Mouse (Mus musculus): Measurements from ENCODE around the gene Gm49366. TPM values are rescaled to one million over a fixed set of nuclear protein-coding genes. Genes with fewer than 3 reads are reported as not detected.
"Not testable (repeated sequence)": the region's sequence is repeated elsewhere in the genome, so short reads cannot be mapped to it uniquely, and the experiment has no call there.

Gene Gm49366
- polyA plus RNA-seq (2016; fragmentation: Nextera tagmentation; extraction: Ambion mirVana) = not detected in 2 replicates

- H3K27ac ChIP-seq (ENCODE audit: poor library complexity, severe bottlenecking); H3K9me3 ChIP-seq (replicated peaks); H3K36me3 ChIP-seq; H3K27me3 ChIP-seq (replicated peaks); ATAC-seq (ENCODE audit: insufficient number of reproducible peaks, low FRiP score); H3K4me1 ChIP-seq (replicated peaks): not testable (repeated sequence)
- H3K9ac ChIP-seq = peak within 1 kb of the TSS; percentile 73
- 1% methylated on average over 39 of the region's 39 CpGs for WGBS
- H3K4me2 ChIP-seq = peak within 1 kb of the TSS; percentile 85
- peak within 1 kb of the TSS; percentile 56 for H3K4me3 ChIP-seq
These were observed at the start of gene Gm49366 for GRCm38 (mm10) chr12:84038691-84039111. Gm49366 (plus strand) TSS chr12:84038935.

DNA sequence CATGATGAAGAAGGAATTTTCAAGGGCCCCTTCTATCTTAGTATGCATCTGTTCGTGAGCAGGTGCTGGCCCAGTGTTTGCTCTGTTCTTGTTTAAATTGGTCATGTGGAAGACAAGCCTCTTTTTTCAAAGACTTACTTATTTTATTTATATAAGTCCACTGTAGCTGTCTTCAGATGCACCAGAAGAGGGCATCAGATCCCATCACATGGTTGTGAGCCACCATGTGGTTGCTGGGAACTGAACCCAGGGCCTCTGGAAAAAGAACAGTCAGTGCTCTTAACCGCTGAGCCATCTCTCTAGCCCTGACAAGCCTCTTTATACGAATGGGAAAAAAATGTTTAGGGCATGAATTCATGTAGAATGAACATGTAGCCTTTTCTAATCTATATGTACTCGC, 49.4 kb upstream of the Gm49366 start:
- Histone ChIP-seq H3K27me3 (replicated peaks) (no peaks in the 10 kb centered on the region), H3K27ac (ENCODE audit: poor library complexity, severe bottlenecking) (no peak overlapping the region), H3K4me1 (replicated peaks) (peaks cover 6% of the 10 kb centered on the region), H3K4me3 (no peak overlapping the region), H3K4me2 (no peak overlapping the region), H3K9ac (no peak overlapping the region), H3K36me3 (peaks cover 19% of the 10 kb centered on the region), H3K9me3 (replicated peaks) (no peaks in the 10 kb centered on the region; the same call in none of the 2 replicates)
- ATAC-seq (ENCODE audit: insufficient number of reproducible peaks, low FRiP score) = no peak
- WGBS = 96% methylated on average over 4 of the region's 4 CpGs

GRCm38 (mm10) chr12:83997221-83997620, 41.5 kb upstream of the Gm49366 start:
- Histone ChIP-seq H3K27me3 (replicated peaks) (no peaks in the 10 kb centered on the region), H3K27ac (ENCODE audit: poor library complexity, severe bottlenecking) (no peak overlapping the region), H3K9me3 (replicated peaks) (peaks cover 6% of the 10 kb centered on the region; the same call in 1 of the 2 replicates), H3K9ac (no peak overlapping the region), H3K36me3 (peaks cover 21% of the 10 kb centered on the region), H3K4me3 (no peak overlapping the region), H3K4me1 (replicated peaks) (peaks cover 21% of the 10 kb centered on the region), H3K4me2 (no peak overlapping the region)
- no peak for ATAC-seq (ENCODE audit: insufficient number of reproducible peaks, low FRiP score)
- WGBS = 69% methylated on average over 2 of the region's 2 CpGs

DNA sequence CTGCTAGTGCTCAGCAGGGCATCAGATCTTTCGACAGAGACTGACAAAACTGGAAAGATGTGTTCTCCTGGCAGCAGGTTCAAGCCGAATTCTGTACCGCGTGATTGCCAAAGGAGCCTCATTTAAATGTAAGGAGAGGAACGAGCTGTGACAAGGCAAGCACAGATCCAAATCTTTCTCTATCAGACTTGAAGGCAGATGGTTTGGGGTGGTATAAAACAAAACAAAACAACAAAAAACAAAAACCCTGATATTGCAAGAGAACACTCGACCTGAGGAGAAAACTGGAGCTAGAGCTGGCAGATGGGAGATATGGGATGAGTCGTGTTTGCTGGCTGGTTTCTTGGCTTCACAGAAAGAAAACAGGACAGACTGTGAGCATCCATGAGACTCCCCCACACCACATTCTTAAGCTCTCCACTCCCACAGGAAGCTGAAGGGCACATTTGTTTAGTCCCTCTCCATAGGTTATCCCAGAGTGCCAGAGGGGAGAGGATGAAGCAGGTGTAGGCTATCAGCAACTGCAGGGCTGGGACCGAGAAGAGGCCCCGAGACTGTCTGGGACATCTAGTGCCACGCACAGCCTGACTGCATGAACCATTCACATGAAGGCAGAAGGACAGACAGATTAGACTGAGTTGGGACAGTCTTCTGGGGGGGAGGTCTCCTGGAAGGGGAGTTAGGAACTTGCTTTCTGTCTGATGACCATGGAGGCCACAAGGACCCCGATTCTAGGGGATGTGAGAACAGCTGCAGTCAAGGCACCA, 40.2 kb upstream of the Gm49366 start:
- Histone ChIP-seq H3K4me2 (no peak overlapping the region), H3K4me1 (replicated peaks) (peaks cover 21% of the 10 kb centered on the region), H3K4me3 (no peak overlapping the region), H3K27me3 (replicated peaks) (no peaks in the 10 kb centered on the region), H3K27ac (ENCODE audit: poor library complexity, severe bottlenecking) (no peak overlapping the region), H3K9ac (no peak overlapping the region), H3K36me3 (peaks cover 14% of the 10 kb centered on the region), H3K9me3 (replicated peaks) (peaks cover 10% of the 10 kb centered on the region)
- no peak for ATAC-seq (ENCODE audit: insufficient number of reproducible peaks, low FRiP score)
- 51% methylated on average over 11 of the region's 11 CpGs for WGBS

GRCm38 (mm10) chr12:83999237-83999636, 39.5 kb upstream of the Gm49366 start:
- WGBS = 38% methylated on average over 8 of the region's 8 CpGs
- Histone ChIP-seq H3K4me1 (replicated peaks) (peaks cover 21% of the 10 kb centered on the region), H3K27ac (ENCODE audit: poor library complexity, severe bottlenecking) (0 out of 2 replicates have a peak overlapping the region, but pooled peaks have one; percentile 31), H3K9me3 (replicated peaks) (peaks cover 10% of the 10 kb centered on the region), H3K4me2 (peak overlapping the region; percentile 21)
- H3K36me3 ChIP-seq; H3K4me3 ChIP-seq; H3K27me3 ChIP-seq (replicated peaks); H3K9ac ChIP-seq: not testable (repeated sequence)
- peak; percentile 72; the same call in 1 of the 2 replicates for ATAC-seq (ENCODE audit: insufficient number of reproducible peaks, low FRiP score)

- H3K27ac ChIP-seq (ENCODE audit: poor library complexity, severe bottlenecking) = no peak overlapping the region
- H3K4me2 ChIP-seq = no peak overlapping the region
- H3K4me3 ChIP-seq = no peak overlapping the region
- 45% methylated on average over 3 of the region's 3 CpGs for WGBS
- H3K9ac ChIP-seq = no peak overlapping the region
- H3K36me3 ChIP-seq = no peaks in the 10 kb centered on the region
- peaks cover 10% of the 10 kb centered on the region for H3K9me3 ChIP-seq (replicated peaks)
- ATAC-seq (ENCODE audit: insufficient number of reproducible peaks, low FRiP score) = no peak; the same call in 1 of the 2 replicates
- peaks cover 21% of the 10 kb centered on the region for H3K4me1 ChIP-seq (replicated peaks)
- no peaks in the 10 kb centered on the region for H3K27me3 ChIP-seq (replicated peaks)
These were observed 38.3 kb upstream of the Gm49366 start for GRCm38 (mm10) chr12:84000418-84000817.

DNA sequence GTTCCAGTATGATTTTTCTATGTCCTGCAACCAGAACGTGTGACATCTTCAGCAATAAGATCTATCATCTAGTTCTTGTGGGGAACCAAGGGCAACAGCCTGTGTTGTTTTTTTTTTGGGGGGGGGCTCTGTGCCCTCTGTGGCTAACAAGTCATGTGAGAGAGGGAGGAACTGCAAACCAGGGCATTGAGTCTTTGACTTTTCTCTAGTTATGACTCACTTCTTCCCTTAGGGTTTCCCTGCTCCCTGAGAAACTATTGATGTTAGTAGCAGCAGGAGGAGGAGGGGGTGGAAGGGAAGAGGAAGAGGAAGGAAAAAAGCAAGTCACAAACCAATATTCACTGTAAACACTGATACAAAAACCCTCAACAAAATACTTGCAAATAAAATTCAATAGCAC, 34.9 kb upstream of the Gm49366 start:
- no peak overlapping the region for H3K9ac ChIP-seq
- H3K36me3 ChIP-seq = no peaks in the 10 kb centered on the region
- H3K27me3 ChIP-seq (replicated peaks) = 0 out of 2 replicates have a peak, but pooled peaks cover 3% of the 10 kb centered on the region
- 76% methylated on average over 1 of the region's 1 CpGs for WGBS
- H3K9me3 ChIP-seq (replicated peaks) = peaks cover 10% of the 10 kb centered on the region
- H3K4me3 ChIP-seq = no peak overlapping the region
- peaks cover 18% of the 10 kb centered on the region for H3K4me1 ChIP-seq (replicated peaks)
- no peak for ATAC-seq (ENCODE audit: insufficient number of reproducible peaks, low FRiP score)
- no peak overlapping the region for H3K4me2 ChIP-seq
- no peak overlapping the region for H3K27ac ChIP-seq (ENCODE audit: poor library complexity, severe bottlenecking)

- no peaks in the 10 kb centered on the region for H3K9me3 ChIP-seq (replicated peaks)
- no peak overlapping the region for H3K4me2 ChIP-seq
- H3K4me3 ChIP-seq = no peak overlapping the region
- no peak for ATAC-seq (ENCODE audit: insufficient number of reproducible peaks, low FRiP score)
- WGBS = 88% methylated on average over 12 of the region's 12 CpGs
- no peak overlapping the region for H3K27ac ChIP-seq (ENCODE audit: poor library complexity, severe bottlenecking)
- peaks cover 16% of the 10 kb centered on the region for H3K4me1 ChIP-seq (replicated peaks)
- no peak overlapping the region for H3K9ac ChIP-seq
- H3K36me3 ChIP-seq = no peaks in the 10 kb centered on the region
- H3K27me3 ChIP-seq (replicated peaks) = 0 out of 2 replicates have a peak, but pooled peaks cover 3% of the 10 kb centered on the region
These were observed 30.5 kb upstream of the Gm49366 start for GRCm38 (mm10) chr12:84008251-84008650.

- H3K27ac ChIP-seq (ENCODE audit: poor library complexity, severe bottlenecking) = no peak overlapping the region
- ATAC-seq (ENCODE audit: insufficient number of reproducible peaks, low FRiP score) = no peak
- H3K27me3 ChIP-seq (replicated peaks) = 0 out of 2 replicates have a peak, but pooled peaks cover 3% of the 10 kb centered on the region
- no peaks in the 10 kb centered on the region for H3K9me3 ChIP-seq (replicated peaks)
- H3K9ac ChIP-seq = no peak overlapping the region
- no peaks in the 10 kb centered on the region for H3K36me3 ChIP-seq
- H3K4me1 ChIP-seq (replicated peaks) = peaks cover 16% of the 10 kb centered on the region
- peak overlapping the region; percentile 49 for H3K4me3 ChIP-seq
- WGBS = 61% methylated on average over 8 of the region's 8 CpGs
- H3K4me2 ChIP-seq = peak overlapping the region; percentile 66
These were observed 30.0 kb upstream of the Gm49366 start for GRCm38 (mm10) chr12:84008729-84009128.

DNA sequence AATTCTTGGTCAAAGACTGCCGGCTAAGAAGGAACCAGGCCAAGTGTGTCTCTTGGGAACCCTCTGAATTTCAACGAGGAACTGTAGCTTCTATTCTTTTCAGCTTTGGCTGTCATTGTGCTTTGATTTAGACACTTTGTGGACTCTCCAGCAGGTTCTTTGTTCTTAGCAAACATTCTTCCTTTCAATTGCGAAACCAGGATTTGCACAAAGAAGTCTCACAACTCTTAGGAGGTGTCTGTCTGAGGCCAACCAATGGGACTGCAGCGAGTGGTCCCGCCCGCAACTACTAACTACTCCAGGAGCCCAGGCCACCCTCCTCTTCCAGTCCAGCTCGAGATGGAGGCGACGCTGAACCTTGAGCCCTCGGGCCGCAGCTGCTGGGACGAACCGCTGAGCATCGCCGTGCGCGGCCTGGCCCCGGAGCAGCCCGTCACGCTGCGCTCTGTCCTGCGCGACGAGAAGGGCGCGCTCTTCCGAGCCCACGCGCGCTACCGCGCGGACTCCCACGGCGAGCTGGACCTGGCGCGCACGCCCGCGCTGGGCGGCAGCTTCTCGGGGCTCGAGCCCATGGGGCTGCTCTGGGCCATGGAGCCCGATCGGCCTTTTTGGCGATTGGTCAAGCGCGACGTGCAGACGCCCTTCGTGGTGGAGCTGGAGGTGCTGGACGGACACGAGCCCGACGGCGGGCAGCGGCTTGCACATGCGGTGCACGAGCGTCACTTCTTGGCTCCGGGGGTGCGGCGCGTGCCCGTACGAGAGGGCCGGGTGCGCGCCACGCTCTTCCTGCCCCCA, 29.4 kb upstream of the Gm49366 start, which contains the start of gene Acot1:
Gene Acot1, plus strand, starts transcription at position 320 of the 795 bp plus-strand sequence.
- H3K36me3 ChIP-seq; H3K27me3 ChIP-seq (replicated peaks); H3K9me3 ChIP-seq (replicated peaks): not testable (repeated sequence)
- H3K4me2 ChIP-seq = peak within 1 kb of the TSS; percentile 66
- peak; percentile 84 for ATAC-seq (ENCODE audit: insufficient number of reproducible peaks, low FRiP score)
- H3K4me3 ChIP-seq = peak within 1 kb of the TSS; percentile 49
- WGBS = 3% methylated on average over 57 of the region's 70 CpGs
- peak within 1 kb of the TSS; percentile 73 for H3K9ac ChIP-seq
- H3K4me1 ChIP-seq (replicated peaks) = peaks cover 16% of the 10 kb centered on the region
- H3K27ac ChIP-seq (ENCODE audit: poor library complexity, severe bottlenecking) = peak within 1 kb of the TSS; percentile 2; the same call in 1 of the 2 replicates

- Histone ChIP-seq H3K4me2 (peak overlapping the region; percentile 66), H3K9ac (no peak overlapping the region), H3K27me3 (replicated peaks) (0 out of 2 replicates have a peak, but pooled peaks cover 3% of the 10 kb centered on the region), H3K9me3 (replicated peaks) (no peaks in the 10 kb centered on the region), H3K4me1 (replicated peaks) (peaks cover 16% of the 10 kb centered on the region), H3K27ac (ENCODE audit: poor library complexity, severe bottlenecking) (no peak overlapping the region), H3K4me3 (peak overlapping the region; percentile 49), H3K36me3 (no peaks in the 10 kb centered on the region)
- ATAC-seq (ENCODE audit: insufficient number of reproducible peaks, low FRiP score) = no peak
- WGBS = 77% methylated on average over 3 of the region's 3 CpGs
These were observed 28.5 kb upstream of the Gm49366 start for GRCm38 (mm10) chr12:84010201-84010600.

All from heart, embryonic 12.5 days (tissue).